Mouse (Mus musculus) limb, embryonic 15.5 days (tissue): ENCODE measurements around the gene Scn1b. TPM values are rescaled to one million over a fixed set of nuclear protein-coding genes. Genes with fewer than 3 reads are reported as not detected.

ENCODE experiments used
- ATAC-seq: fragments of 200-750 bp; cut with Nextera tagmentation; 2 replicates; pipeline ENCODE4 v1.8.0; 2017; ENCODE audit warnings: low read depth, moderate TSS enrichment; ENCODE audit not compliant: insufficient number of reproducible peaks, low FRiP score, low TSS enrichment
- H3K27ac ChIP-seq: fragments of 300-500 bp; sonication (generic); 2 replicates; pipeline ENCODE4 v1.5.1; 2015; ENCODE audit warnings: moderate library complexity, mild to moderate bottlenecking, inconsistent platforms
- H3K27me3 ChIP-seq: fragments of 300-500 bp; sonication (generic); 2 replicates; pipeline ENCODE4 v1.6.1; 2015; ENCODE audit warnings: inconsistent platforms
- H3K36me3 ChIP-seq: fragments of 300-500 bp; sonication (generic); 2 replicates; pipeline ENCODE4 v1.6.1; 2015; ENCODE audit warnings: inconsistent platforms
- H3K4me1 ChIP-seq: fragments of 300-500 bp; sonication (generic); 2 replicates; pipeline ENCODE4 v1.6.1; 2015; ENCODE audit warnings: inconsistent platforms
- H3K4me2 ChIP-seq: fragments of 300-500 bp; sonication (generic); 2 replicates; pipeline ENCODE4 v1.6.1; 2015; ENCODE audit warnings: mild to moderate bottlenecking, inconsistent platforms
- H3K4me3 ChIP-seq: fragments of 300-500 bp; sonication (generic); 2 replicates; pipeline ENCODE4 v1.5.1; 2015; ENCODE audit warnings: mild to moderate bottlenecking, inconsistent platforms
- H3K9ac ChIP-seq: fragments of 300-500 bp; sonication (generic); 2 replicates; pipeline ENCODE4 v1.6.1; 2015; ENCODE audit warnings: inconsistent platforms
- H3K9me3 ChIP-seq: fragments of 300-500 bp; sonication (generic); 2 replicates; pipeline ENCODE4 v1.6.1; 2016; ENCODE audit warnings: inconsistent platforms
- WGBS: fragments of 180-500 bp; shearing (Covaris S2); methylation state at CpG from one replicate; pipeline ENCODE4 v1.1.7; 2015; 5-methylcytosine and 5-hydroxymethylcytosine counted together
- polyA plus RNA-seq: library from polyadenylated mRNA; unstranded; fragments of >200 nt; fragmentation: Nextera tagmentation; extraction: Ambion mirVana; gene quantifications from 2 replicates; pipeline ENCODE4 v1.2.1, GENCODE M21; 2015

The Scn1b gene
- polyA plus RNA-seq, 1 experiment from 2014 or later: 5.7 TPM

DNA sequence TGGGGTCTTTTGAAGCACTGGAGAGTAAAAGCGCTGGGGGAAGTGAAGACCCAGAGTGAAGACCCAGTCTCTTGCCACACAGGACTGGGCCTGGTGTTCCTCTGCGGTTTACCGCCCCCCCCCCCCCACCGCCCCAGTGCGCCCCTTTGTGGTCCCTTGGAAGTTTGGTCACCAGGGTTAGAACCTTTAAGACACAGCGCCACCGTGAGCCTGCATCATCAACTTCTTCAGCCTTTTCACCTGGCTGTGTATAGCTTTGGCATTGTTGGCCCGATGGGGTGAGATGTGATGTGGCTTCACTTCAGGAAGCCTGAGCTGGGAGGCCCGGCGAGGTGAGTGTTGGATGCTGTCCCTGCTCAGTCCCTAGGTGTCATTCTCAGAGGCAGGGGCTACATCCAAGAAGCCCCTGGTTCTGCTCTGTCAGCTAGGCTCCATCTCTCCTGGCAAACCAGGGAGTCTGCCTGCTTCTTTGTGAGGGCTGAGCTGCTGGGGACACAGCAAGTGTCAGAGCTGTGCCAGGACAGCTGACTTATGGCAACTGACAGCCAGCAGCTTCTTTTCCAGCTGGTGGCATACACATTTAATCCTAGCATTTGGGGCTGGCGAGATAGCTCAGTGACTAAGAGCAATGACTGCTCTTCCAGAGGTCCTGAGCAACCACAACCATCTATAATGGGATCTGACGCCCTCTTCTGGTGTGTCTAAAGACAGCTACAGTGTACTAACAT lies 31.9 kb downstream of the Scn1b start:
- Histone ChIP-seq H3K27me3 (no peaks in the 10 kb centered on the region), H3K4me1 (peaks cover 8% of the 10 kb centered on the region; the same call in 1 of the 2 replicates), H3K27ac (no peak overlapping the region), H3K4me2 (no peak overlapping the region), H3K36me3 (no peaks in the 10 kb centered on the region), H3K9ac (no peak overlapping the region), H3K4me3 (no peak overlapping the region), H3K9me3 (no peaks in the 10 kb centered on the region)
- no peak for ATAC-seq
- WGBS: 23% methylated on average over 12 of the region's 12 CpGs

DNA sequence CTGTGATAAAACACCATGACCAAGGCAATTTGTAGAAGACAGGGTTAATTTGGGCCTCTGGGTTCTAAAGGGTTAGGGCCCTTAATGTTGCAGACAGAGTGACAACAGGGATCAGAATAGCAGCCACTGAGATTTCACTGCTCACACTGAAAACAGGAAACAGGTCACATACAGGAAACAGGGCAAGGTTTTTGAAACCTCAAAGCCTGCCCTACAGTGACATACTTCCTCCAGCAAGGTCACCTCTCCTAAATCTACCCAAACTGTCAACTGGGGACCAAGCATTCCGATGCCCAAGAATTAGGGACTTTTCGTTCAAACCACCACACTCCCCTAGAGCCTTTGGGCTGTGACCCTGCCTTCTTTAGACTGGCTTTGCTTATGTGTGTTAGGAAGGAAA lies 37.1 kb downstream of the Scn1b start:
- ATAC-seq: no peak
- WGBS: 71% methylated on average over 2 of the region's 2 CpGs

DNA sequence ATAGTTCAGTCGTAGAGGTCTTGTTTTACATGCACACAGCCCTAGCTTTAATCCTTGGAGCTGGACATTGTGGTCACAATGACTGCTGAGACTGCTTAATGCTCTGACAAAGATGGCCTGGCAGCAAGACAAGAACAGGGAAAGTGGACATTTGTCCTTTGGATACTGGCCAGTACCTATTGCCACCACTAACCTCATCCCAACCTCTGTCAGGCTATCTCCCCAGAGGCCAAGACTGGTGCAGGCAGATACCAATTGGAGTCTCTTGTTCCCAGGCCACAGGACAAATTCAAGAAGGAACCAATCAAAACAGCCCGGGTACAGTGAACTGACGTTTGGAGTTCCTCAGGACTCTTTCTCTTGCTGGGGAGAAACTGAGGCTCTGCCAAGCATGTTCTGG lies 38.6 kb downstream of the Scn1b start:
- H3K27ac ChIP-seq: no peak overlapping the region
- H3K9ac ChIP-seq: no peak overlapping the region
- no peaks in the 10 kb centered on the region for H3K36me3 ChIP-seq
- H3K9me3 ChIP-seq: no peaks in the 10 kb centered on the region
- no peak overlapping the region for H3K4me3 ChIP-seq
- no peak overlapping the region for H3K4me2 ChIP-seq
- WGBS: 55% methylated on average over 3 of the region's 3 CpGs
- ATAC-seq: no peak
- 0 out of 2 replicates have a peak, but pooled peaks cover 13% of the 10 kb centered on the region for H3K4me1 ChIP-seq
- no peaks in the 10 kb centered on the region for H3K27me3 ChIP-seq

More for the DNA sequence above, 37.1 kb downstream of the Scn1b start:
- Histone ChIP-seq H3K9ac (no peak overlapping the region), H3K4me3 (no peak overlapping the region), H3K4me1 (0 out of 2 replicates have a peak, but pooled peaks cover 11% of the 10 kb centered on the region), H3K27me3 (no peaks in the 10 kb centered on the region), H3K36me3 (no peaks in the 10 kb centered on the region), H3K9me3 (no peaks in the 10 kb centered on the region), H3K4me2 (no peak overlapping the region), H3K27ac (no peak overlapping the region)

DNA sequence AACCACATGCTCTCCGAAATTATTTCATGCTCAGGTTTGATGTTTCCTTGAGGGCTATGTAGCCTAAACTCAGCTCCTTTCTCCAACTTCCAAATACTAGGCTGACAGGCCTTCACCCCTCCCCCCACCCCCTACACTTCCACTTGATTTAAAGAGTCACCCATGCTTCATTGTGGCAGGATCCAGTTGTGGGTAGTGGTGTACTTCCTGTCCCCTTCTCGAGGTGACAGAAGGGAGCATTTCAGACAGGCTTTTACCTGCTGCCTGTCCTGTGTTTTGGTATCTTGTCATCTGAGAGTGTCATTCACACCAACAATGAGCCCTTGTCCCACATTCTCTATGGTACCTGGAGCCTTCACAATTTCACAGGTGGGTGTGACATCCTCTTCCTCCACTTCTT lies 39.5 kb downstream of the Scn1b start:
- no peak overlapping the region for H3K27ac ChIP-seq
- no peak overlapping the region for H3K4me2 ChIP-seq
- peaks cover 19% of the 10 kb centered on the region; the same call in 1 of the 2 replicates for H3K4me1 ChIP-seq
- 44% methylated on average over 2 of the region's 2 CpGs for WGBS
- no peaks in the 10 kb centered on the region for H3K27me3 ChIP-seq
- no peaks in the 10 kb centered on the region for H3K36me3 ChIP-seq
- H3K9me3 ChIP-seq: no peaks in the 10 kb centered on the region
- no peak for ATAC-seq
- no peak overlapping the region for H3K9ac ChIP-seq
- no peak overlapping the region for H3K4me3 ChIP-seq

DNA sequence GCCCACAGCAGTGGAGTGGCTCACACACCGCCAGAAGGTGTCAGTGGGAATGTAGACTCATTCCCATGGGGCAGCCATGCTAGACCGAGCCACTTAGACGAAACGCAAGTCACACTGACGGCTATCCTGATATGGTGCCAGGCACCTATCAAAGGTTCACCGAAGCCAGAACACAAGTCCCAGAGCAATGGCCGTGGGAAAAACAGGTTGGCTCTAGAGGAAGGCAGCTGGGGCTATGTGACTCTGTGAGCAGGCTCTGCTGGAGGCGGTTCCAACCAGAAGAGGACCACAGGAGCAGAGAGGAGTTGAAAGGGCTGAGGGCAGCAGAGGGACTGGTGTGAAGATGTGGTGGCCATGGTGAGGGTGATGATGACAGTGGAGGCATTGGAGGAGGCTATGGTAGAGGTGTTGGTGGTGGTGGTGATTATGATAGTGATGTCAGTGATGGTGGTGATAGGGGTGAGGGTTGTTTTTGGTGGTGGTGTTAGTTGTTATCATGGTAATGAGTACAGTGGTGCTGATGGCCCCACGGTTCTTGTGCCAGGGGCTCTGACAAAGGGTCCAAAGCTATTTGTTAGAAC lies 40.5 kb downstream of the Scn1b start:
- no peak overlapping the region for H3K4me3 ChIP-seq
- H3K4me2 ChIP-seq: no peak overlapping the region
- H3K27ac ChIP-seq: no peak overlapping the region
- no peaks in the 10 kb centered on the region for H3K9me3 ChIP-seq
- H3K36me3 ChIP-seq: no peaks in the 10 kb centered on the region
- 91% methylated on average over 9 of the region's 9 CpGs for WGBS
- no peaks in the 10 kb centered on the region for H3K27me3 ChIP-seq
- no peak overlapping the region for H3K9ac ChIP-seq
- peaks cover 19% of the 10 kb centered on the region; the same call in 1 of the 2 replicates for H3K4me1 ChIP-seq
- ATAC-seq: no peak

DNA sequence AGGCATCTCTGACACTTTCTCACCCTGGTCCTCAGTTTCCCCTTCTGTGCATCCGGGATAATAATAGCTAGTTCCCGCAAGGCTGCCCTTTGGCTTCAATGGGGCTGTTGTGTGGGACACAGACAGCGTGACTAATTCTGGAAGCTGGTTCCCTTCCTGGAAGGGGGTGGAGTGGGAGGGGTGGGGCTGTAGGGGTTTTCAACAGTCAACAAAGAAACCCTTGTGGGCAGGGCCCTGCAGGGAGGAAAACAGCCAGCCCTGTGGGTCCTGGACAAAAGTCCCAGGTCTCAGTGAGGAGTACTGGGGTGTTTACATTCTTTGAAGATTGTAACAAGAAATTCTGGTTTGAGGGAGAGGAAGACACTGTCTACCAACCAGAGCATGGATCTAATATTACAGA lies 41.6 kb downstream of the Scn1b start:
- no peak overlapping the region for H3K9ac ChIP-seq
- peaks cover 19% of the 10 kb centered on the region; the same call in 1 of the 2 replicates for H3K4me1 ChIP-seq
- 50% methylated on average over 3 of the region's 3 CpGs for WGBS
- no peaks in the 10 kb centered on the region for H3K36me3 ChIP-seq
- no peaks in the 10 kb centered on the region for H3K9me3 ChIP-seq
- H3K4me3 ChIP-seq: no peak overlapping the region
- no peak for ATAC-seq
- no peaks in the 10 kb centered on the region for H3K27me3 ChIP-seq
- H3K4me2 ChIP-seq: no peak overlapping the region
- H3K27ac ChIP-seq: peak overlapping the region; percentile 43

DNA sequence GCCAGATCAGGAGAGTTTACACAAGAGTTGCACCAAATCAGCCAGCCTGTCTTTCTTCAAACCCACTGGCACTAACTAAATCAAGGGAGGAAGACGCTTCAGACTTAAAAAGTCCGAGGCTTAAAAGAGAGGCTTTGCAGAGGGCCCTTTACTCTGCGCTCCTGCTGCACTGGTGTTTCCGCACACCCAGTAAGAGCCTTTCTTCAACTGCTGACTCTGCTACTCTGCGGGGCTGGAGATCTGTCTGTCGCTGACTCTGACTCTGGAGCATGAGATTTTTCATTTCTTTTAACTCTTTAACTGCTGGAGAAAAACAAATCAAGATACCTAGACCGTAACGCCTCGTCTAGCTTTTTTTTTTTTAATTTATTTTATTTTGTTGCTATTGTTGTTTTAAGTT lies 42.7 kb downstream of the Scn1b start:
- Histone ChIP-seq H3K27ac (0 out of 2 replicates have a peak overlapping the region, but pooled peaks have one; percentile 27), H3K4me3 (no peak overlapping the region), H3K27me3 (no peaks in the 10 kb centered on the region), H3K4me2 (no peak overlapping the region), H3K9me3 (no peaks in the 10 kb centered on the region), H3K36me3 (no peaks in the 10 kb centered on the region), H3K4me1 (peaks cover 19% of the 10 kb centered on the region; the same call in 1 of the 2 replicates), H3K9ac (no peak overlapping the region)
- WGBS: 47% methylated on average over 9 of the region's 9 CpGs
- ATAC-seq: no peak

DNA sequence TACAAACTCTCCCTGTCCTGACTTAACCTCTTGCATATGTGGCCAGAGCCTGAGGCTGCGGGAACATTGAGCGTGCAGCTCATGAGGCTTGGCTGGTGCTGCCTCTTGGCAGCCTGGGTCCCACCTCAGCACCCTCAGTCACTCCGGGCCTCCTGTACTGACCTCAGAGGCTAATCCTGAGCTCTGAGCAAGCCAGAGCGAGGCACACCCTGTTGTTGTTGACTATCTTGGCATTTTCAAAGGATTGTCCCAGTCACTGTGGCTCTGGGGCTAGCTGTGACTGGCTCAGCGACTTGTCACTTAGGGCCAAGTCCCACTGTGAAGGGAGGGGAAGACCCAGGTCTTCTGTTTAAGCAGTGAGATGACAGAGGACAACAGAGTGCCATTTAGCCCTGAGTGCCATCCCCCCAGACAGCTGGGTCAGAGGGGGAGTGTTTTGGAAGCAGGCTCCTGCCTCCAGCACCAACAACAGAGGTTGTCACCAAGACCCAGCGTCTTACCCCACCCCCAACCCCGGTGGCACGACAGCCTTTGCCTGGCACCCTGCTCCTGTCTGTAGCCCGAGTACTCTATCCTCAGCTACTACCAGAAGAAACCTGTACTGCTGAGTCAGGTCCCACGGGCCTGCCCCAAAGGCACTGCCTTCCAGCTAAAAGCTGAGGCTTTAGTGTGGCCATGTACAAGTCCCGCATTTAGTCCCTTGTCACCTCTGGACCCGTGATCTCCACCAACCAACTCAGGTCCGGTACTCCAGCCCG lies 43.8 kb downstream of the Scn1b start:
- H3K4me2 ChIP-seq: no peak overlapping the region
- no peak overlapping the region for H3K4me3 ChIP-seq
- no peak overlapping the region for H3K27ac ChIP-seq
- H3K4me1 ChIP-seq: peaks cover 21% of the 10 kb centered on the region; the same call in 1 of the 2 replicates
- H3K36me3 ChIP-seq: no peaks in the 10 kb centered on the region
- 56% methylated on average over 14 of the region's 14 CpGs for WGBS
- no peaks in the 10 kb centered on the region for H3K27me3 ChIP-seq
- peak; percentile 21; the same call in 1 of the 2 replicates for ATAC-seq
- H3K9me3 ChIP-seq: no peaks in the 10 kb centered on the region
- no peak overlapping the region for H3K9ac ChIP-seq

DNA sequence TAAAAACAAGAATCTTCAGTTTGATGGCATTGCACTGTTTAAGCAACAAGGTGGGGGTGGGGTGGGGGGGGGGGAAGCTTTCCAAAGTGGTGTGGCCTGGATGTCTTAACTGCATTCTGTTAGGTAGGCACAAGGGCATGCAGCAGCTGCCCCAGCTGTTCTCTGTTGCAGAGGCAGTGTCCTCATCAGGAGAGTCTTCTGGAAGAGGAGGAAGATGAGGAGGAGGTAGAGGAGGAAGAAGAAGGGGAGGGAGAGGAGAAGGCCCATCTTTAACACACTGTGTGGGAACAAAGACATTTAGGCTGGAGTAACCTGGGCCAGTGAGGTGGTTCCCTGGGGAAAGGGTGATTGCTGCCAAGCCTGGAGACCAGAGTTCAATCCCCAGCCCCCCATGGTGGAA lies 44.7 kb downstream of the Scn1b start:
- H3K27me3 ChIP-seq: no peaks in the 10 kb centered on the region
- no peak overlapping the region for H3K27ac ChIP-seq
- H3K4me3 ChIP-seq: no peak overlapping the region
- no peaks in the 10 kb centered on the region for H3K9me3 ChIP-seq
- H3K36me3 ChIP-seq: no peaks in the 10 kb centered on the region
- ATAC-seq: no peak
- no peak overlapping the region for H3K9ac ChIP-seq
- H3K4me1 ChIP-seq: peaks cover 30% of the 10 kb centered on the region
- no peak overlapping the region for H3K4me2 ChIP-seq

DNA sequence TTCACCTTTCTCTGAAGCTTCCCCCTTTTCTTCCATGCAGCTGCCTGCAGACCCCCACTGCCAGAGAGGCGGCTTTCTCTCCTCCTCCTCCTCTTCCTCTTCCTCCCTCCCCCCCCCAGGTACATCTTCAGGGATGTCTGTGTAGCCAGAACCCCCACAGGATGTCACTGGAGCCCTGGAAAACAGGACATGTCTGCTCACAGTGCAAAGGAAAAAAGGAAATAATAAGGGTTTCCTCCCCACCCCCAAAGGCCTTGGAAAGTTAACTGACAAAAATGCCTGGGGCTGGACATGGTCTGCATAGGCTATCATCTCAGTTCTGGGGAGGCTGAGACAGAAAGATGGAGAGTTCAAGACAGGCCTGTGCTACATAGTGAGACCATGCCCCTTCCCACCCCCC lies 45.7 kb downstream of the Scn1b start:
- H3K4me3 ChIP-seq: no peak overlapping the region
- H3K9me3 ChIP-seq: no peaks in the 10 kb centered on the region
- ATAC-seq: no peak
- H3K4me1 ChIP-seq: peaks cover 38% of the 10 kb centered on the region
- H3K9ac ChIP-seq: no peak overlapping the region
- H3K36me3 ChIP-seq: no peaks in the 10 kb centered on the region
- no peaks in the 10 kb centered on the region for H3K27me3 ChIP-seq
- H3K4me2 ChIP-seq: no peak overlapping the region
- no peak overlapping the region for H3K27ac ChIP-seq
- WGBS: 57% methylated on average over 1 of the region's 1 CpGs

DNA sequence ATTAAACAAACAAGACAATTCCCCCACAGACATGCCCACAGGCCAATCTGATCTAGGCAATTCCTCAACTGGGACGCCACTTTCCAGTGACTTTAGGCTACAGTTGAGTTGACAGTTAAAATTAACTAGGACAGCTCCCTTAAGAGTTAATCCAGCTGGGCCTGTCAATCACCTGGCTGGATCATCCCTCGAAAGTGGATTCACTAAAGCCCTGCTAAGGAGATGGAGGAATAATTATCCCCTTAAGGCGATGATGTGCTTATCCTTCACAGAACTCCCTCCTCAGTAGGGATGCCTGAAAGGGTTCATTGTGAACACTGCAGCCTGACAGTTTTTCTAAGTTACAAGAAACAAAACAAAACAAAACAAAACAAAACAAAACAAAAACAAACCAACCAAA lies 46.2 kb downstream of the Scn1b start:
- no peak overlapping the region for H3K4me2 ChIP-seq
- H3K36me3 ChIP-seq: no peaks in the 10 kb centered on the region
- no peak overlapping the region for H3K9ac ChIP-seq
- whole genome bisulfite sequencing: 53% methylated on average over 3 of the region's 3 CpGs
- no peak overlapping the region for H3K4me3 ChIP-seq
- H3K27me3 ChIP-seq: no peaks in the 10 kb centered on the region
- H3K27ac ChIP-seq: no peak overlapping the region
- H3K9me3 ChIP-seq: no peaks in the 10 kb centered on the region
- peaks cover 33% of the 10 kb centered on the region for H3K4me1 ChIP-seq
- no peak for ATAC-seq

DNA sequence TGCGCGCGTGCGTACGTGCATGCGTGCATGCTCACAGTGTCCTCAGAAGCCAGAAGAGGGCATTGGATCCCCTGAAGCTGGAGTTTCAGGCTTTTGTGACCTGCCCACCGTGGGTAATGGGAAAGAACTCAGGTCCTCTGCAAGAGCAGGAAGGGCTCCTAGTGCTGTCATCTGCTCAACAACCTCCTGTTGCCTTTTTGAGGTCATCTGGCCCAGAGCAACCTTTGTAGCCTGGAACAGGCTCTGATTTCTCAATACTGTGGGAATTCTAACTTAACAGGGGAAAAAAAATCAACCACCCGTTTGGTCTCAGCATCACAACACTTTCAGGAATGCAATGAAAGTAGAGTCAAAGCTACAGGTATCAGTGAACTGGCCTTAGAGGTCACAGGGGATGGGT lies 47.1 kb downstream of the Scn1b start:
- H3K36me3 ChIP-seq: no peaks in the 10 kb centered on the region
- WGBS: 85% methylated on average over 8 of the region's 8 CpGs
- H3K4me2 ChIP-seq: no peak overlapping the region
- H3K27me3 ChIP-seq: no peaks in the 10 kb centered on the region
- no peak overlapping the region for H3K27ac ChIP-seq
- H3K9ac ChIP-seq: no peak overlapping the region
- no peak overlapping the region for H3K4me3 ChIP-seq
- H3K9me3 ChIP-seq: no peaks in the 10 kb centered on the region
- H3K4me1 ChIP-seq: peaks cover 29% of the 10 kb centered on the region
- no peak for ATAC-seq
